Mouse (Mus musculus): ENCODE results near the gene Gm20835.
"Not testable (repeated sequence)": the region's sequence is repeated elsewhere in the genome, so short reads cannot be mapped to it uniquely, and the experiment has no call there.

The Gm20835 gene

DNA sequence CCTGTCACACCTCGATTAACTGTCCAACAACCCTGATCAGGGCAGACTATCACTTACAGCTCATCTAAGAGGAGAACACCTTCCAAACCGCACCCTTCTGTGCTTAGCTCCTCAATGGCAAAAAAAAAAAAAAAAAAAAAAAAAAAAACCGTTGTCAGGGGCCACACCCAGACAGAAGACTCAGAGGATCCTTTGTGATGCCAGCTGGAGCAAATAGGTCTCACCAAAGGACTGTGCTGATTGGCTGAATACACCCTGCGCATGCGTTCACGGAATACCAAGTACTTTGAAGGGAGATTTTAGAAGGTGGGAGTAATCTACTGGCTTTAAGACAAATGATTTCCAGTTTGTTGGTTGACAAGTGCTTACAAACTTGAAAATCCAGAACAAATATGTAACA, at the start of gene Gm20835:
TSS of gene Gm20835 (minus strand) at position 101 of the 400 bp plus-strand sequence.
- ATAC-seq (ENCODE audit: insufficient number of reproducible peaks, low FRiP score, low TSS enrichment) = not testable (repeated sequence)

Measured in cerebellum, adult (tissue).